Mouse (Mus musculus) heart, adult 9 months (tissue): Measurements from ENCODE around the gene Tmem50a.
"Not testable (repeated sequence)": the region's sequence is repeated elsewhere in the genome, so short reads cannot be mapped to it uniquely, and the experiment has no call there.

Experiments used
- DNase-seq, 2 experiments: peaks; one replicate each; pipeline ENCODE4 v3.0.0; 2022; ENCODE audit warnings: low spot score in 2 of 2

The Tmem50a gene

GRCm38 (mm10) chr4:134923258-134924018 is 8.6 kb upstream of the Tmem50a start, which contains the start of gene Rsrp1:
TSS of gene Rsrp1 (plus strand) at chr4:134923592.
- peak; percentile 98 to 99 for DNase-seq

- DNase-seq = peak; percentile 81 to 85
Observed at GRCm38 (mm10) chr4:134922925-134923244, 8.1 kb upstream of the Tmem50a start.

GRCm38 (mm10) chr4:134922111-134922924 is 7.5 kb upstream of the Tmem50a start:
- DNase-seq = no peak

GRCm38 (mm10) chr4:134921703-134922102 is 6.9 kb upstream of the Tmem50a start:
- no peak for DNase-seq

- DNase-seq = no peak
Observed at GRCm38 (mm10) chr4:134920631-134921030, 5.8 kb upstream of the Tmem50a start.

- DNase-seq = peak in 1 of 2 experiments; percentile 50
Observed at GRCm38 (mm10) chr4:134919733-134920540, 5.1 kb upstream of the Tmem50a start.

- peak; percentile 79 for DNase-seq
Observed at GRCm38 (mm10) chr4:134918381-134918780, 3.6 kb upstream of the Tmem50a start.

- no peak for DNase-seq
Observed at GRCm38 (mm10) chr4:134917194-134917593, 2.4 kb upstream of the Tmem50a start.

- no peak for DNase-seq
Observed at GRCm38 (mm10) chr4:134915223-134916050, 613 bp upstream of the Tmem50a start.

- DNase-seq = no peak
Observed at GRCm38 (mm10) chr4:134914122-134914863, 531 bp downstream of the Tmem50a start.

GRCm38 (mm10) chr4:134913413-134913812 is 1.4 kb downstream of the Tmem50a start:
- DNase-seq = peak in 1 of 2 experiments; percentile 56

GRCm38 (mm10) chr4:134911406-134911805 is 3.4 kb downstream of the Tmem50a start:
- DNase-seq = not testable (repeated sequence)

GRCm38 (mm10) chr4:134903046-134903445 is 11.8 kb downstream of the Tmem50a start:
- no peak for DNase-seq

GRCm38 (mm10) chr4:134901126-134901525 is 13.7 kb downstream of the Tmem50a start:
- DNase-seq = no peak

GRCm38 (mm10) chr4:134897256-134897655 is 17.6 kb downstream of the Tmem50a start:
- DNase-seq = no peak

- peak in 1 of 2 experiments; percentile 48 for DNase-seq
Observed at GRCm38 (mm10) chr4:134892096-134892495, 22.7 kb downstream of the Tmem50a start.

GRCm38 (mm10) chr4:134884364-134884763 is 30.5 kb downstream of the Tmem50a start:
- peak in 1 of 2 experiments; percentile 16 for DNase-seq

- peak; percentile 33 to 44 for DNase-seq
Observed at GRCm38 (mm10) chr4:134883808-134884207, 31.0 kb downstream of the Tmem50a start.

- no peak for DNase-seq
Observed at GRCm38 (mm10) chr4:134883266-134883665, 31.6 kb downstream of the Tmem50a start.

GRCm38 (mm10) chr4:134880041-134880440 is 34.8 kb downstream of the Tmem50a start:
- DNase-seq = no peak
